Mouse (Mus musculus) forebrain, postnatal 0 days (tissue): ENCODE results near the gene E030030I06Rik. TPM values are rescaled to one million over a fixed set of nuclear protein-coding genes. Genes with fewer than 3 reads are reported as not detected.
"Not testable (repeated sequence)": the region's sequence is repeated elsewhere in the genome, so short reads cannot be mapped to it uniquely, and the experiment has no call there.

ENCODE experiments used
- ATAC-seq: fragments of 200-750 bp; cut with Nextera tagmentation; 2 replicates; pipeline ENCODE4 v1.8.0; 2017; ENCODE audit warnings: mild to moderate bottlenecking, moderate library complexity
- DNase-seq: peaks from one replicate; pipeline ENCODE4 v3.0.0-alpha.2; 2015
- H3K27ac ChIP-seq: fragments of 300-500 bp; sonication (generic); 2 replicates; pipeline ENCODE4 v1.5.1; 2014; ENCODE audit warnings: low read depth, mild to moderate bottlenecking, antibody characterized with exemption, low read length, moderate library complexity, mixed read lengths
- H3K27me3 ChIP-seq: fragments of 300-500 bp; sonication (generic); 2 replicates; pipeline ENCODE4 v1.6.1; 2014; ENCODE audit warnings: mild to moderate bottlenecking, low read length, mixed read lengths; ENCODE audit not compliant: insufficient read depth
- H3K36me3 ChIP-seq: fragments of 300-500 bp; sonication (generic); 2 replicates; pipeline ENCODE4 v1.6.1; 2014; ENCODE audit warnings: mild to moderate bottlenecking, moderate library complexity; ENCODE audit not compliant: insufficient read depth
- H3K4me1 ChIP-seq: fragments of 300-500 bp; sonication (generic); 2 replicates; pipeline ENCODE4 v1.6.1; 2014; ENCODE audit warnings: antibody characterized with exemption; ENCODE audit not compliant: insufficient read depth
- H3K4me2 ChIP-seq: fragments of 300-500 bp; sonication (generic); 2 replicates; pipeline ENCODE4 v1.6.1; 2014; ENCODE audit warnings: low read depth, mild to moderate bottlenecking, moderate library complexity
- H3K4me3 ChIP-seq: fragments of 300-500 bp; sonication (generic); 2 replicates; pipeline ENCODE4 v1.5.1; 2014; ENCODE audit warnings: low read depth, low read length, mixed read lengths
- H3K9ac ChIP-seq: fragments of 300-500 bp; sonication (generic); 2 replicates; pipeline ENCODE4 v1.6.1; 2014; ENCODE audit warnings: mild to moderate bottlenecking
- H3K9me3 ChIP-seq: fragments of 300-500 bp; sonication (generic); 2 replicates; pipeline ENCODE4 v1.6.1; 2016; ENCODE audit warnings: low read length
- CTCF ChIP-seq: sonication (generic); IDR thresholded peaks from 2 replicates; pipeline ENCODE4 v1.5.1; 2016; ENCODE audit warnings: antibody characterized with exemption, control low read depth, low read depth
- WGBS: fragments of 180-500 bp; shearing (Covaris S2); extraction: QIAGEN DNeasy Blood & Tissue Kit; methylation state at CpG from one replicate; pipeline ENCODE4 v1.1.7; 2014; 5-methylcytosine and 5-hydroxymethylcytosine counted together
- polyA plus RNA-seq: library from polyadenylated mRNA; unstranded; fragments of >200 nt; fragmentation: Nextera tagmentation; extraction: Ambion mirVana; gene quantifications from 2 replicates; pipeline ENCODE4 v1.2.1, GENCODE M21; 2015
- total RNA-seq: library from RNA; depleted of rRNA; stranded (reverse); fragments of >200 nt; gene quantifications from 2 replicates; pipeline ENCODE4 v1.2.3, GENCODE M21; 2014

Gene E030030I06Rik
- total and polyA plus RNA-seq, 2 experiments from 2014 or later: 1.7 TPM; not detected in 1

GRCm38 (mm10) chr10:22149691-22150465 lies 808 bp upstream of the E030030I06Rik start:
- H3K4me3 ChIP-seq: no peak overlapping the region
- no peaks in the 10 kb centered on the region for H3K9me3 ChIP-seq
- ATAC-seq: no peak

GRCm38 (mm10) chr10:22148441-22149072 lies 513 bp downstream of the E030030I06Rik start:
- ATAC-seq (peak; percentile 53), DNase-seq (peak; percentile 22)
- Histone ChIP-seq H3K27me3 (peaks cover 9% of the 10 kb centered on the region), H3K36me3 (no peaks in the 10 kb centered on the region), H3K4me3 (peak overlapping the region; percentile 40), H3K4me2 (peak overlapping the region; percentile 68), H3K9ac (peak overlapping the region; percentile 28; the same call in 1 of the 2 replicates), H3K4me1 (0 out of 2 replicates have a peak, but pooled peaks cover 7% of the 10 kb centered on the region), H3K9me3 (no peaks in the 10 kb centered on the region), H3K27ac (no peak overlapping the region)
- TF ChIP-seq CTCF: peak; percentile 35
- 2% methylated on average over 48 of the region's 50 CpGs for WGBS

More at GRCm38 (mm10) chr10:22149691-22150465, 808 bp upstream of the E030030I06Rik start:
- peak; percentile 16 for DNase-seq
- peaks cover 10% of the 10 kb centered on the region for H3K27me3 ChIP-seq
- under 1% methylated on average over 45 of the region's 50 CpGs for WGBS
- TF ChIP-seq CTCF: no peak
- 0 out of 2 replicates have a peak, but pooled peaks cover 7% of the 10 kb centered on the region for H3K4me1 ChIP-seq
- H3K36me3 ChIP-seq: no peaks in the 10 kb centered on the region
- no peak overlapping the region for H3K27ac ChIP-seq
- H3K9ac ChIP-seq: no peak overlapping the region
- peak overlapping the region; percentile 68 for H3K4me2 ChIP-seq

- DNase-seq (no peak), ATAC-seq (no peak)
- 86% methylated on average over 5 of the region's 5 CpGs for WGBS
- no peak overlapping the region for H3K4me3 ChIP-seq
- no peaks in the 10 kb centered on the region for H3K27me3 ChIP-seq
- no peaks in the 10 kb centered on the region for H3K36me3 ChIP-seq
- no peaks in the 10 kb centered on the region for H3K4me1 ChIP-seq
- no peak overlapping the region for H3K27ac ChIP-seq
- H3K9me3 ChIP-seq: no peaks in the 10 kb centered on the region
- H3K4me2 ChIP-seq: no peak overlapping the region
- no peak overlapping the region for H3K9ac ChIP-seq
- TF ChIP-seq CTCF: no peak
Measured at GRCm38 (mm10) chr10:22142926-22143325, 6.1 kb downstream of the E030030I06Rik start.

GRCm38 (mm10) chr10:22142194-22142593 lies 6.9 kb downstream of the E030030I06Rik start:
- H3K9me3 ChIP-seq, H3K4me3 ChIP-seq, H3K9ac ChIP-seq, H3K36me3 ChIP-seq, H3K27ac ChIP-seq, H3K4me1 ChIP-seq, H3K4me2 ChIP-seq, H3K27me3 ChIP-seq, ATAC-seq: not testable (repeated sequence)
- WGBS: 89% methylated on average over 1 of the region's 1 CpGs
- peak; percentile 35 for DNase-seq

- Histone ChIP-seq H3K4me1 (no peaks in the 10 kb centered on the region), H3K27me3 (no peaks in the 10 kb centered on the region), H3K27ac (no peak overlapping the region), H3K9me3 (no peaks in the 10 kb centered on the region), H3K4me3 (peak overlapping the region; percentile 35), H3K4me2 (peak overlapping the region; percentile 68), H3K36me3 (no peaks in the 10 kb centered on the region), H3K9ac (peak overlapping the region; percentile 48)
- peak; percentile 74 for TF ChIP-seq CTCF
- peak; percentile 82 for ATAC-seq
- peak; percentile 75 for DNase-seq
- WGBS: 2% methylated on average over 19 of the region's 19 CpGs
Measured at GRCm38 (mm10) chr10:22140665-22141280, 8.3 kb downstream of the E030030I06Rik start.

GRCm38 (mm10) chr10:22074531-22074930 lies 74.5 kb downstream of the E030030I06Rik start:
- 93% methylated on average over 2 of the region's 2 CpGs for WGBS
- Histone ChIP-seq H3K27ac (no peak overlapping the region), H3K27me3 (no peaks in the 10 kb centered on the region), H3K9ac (no peak overlapping the region), H3K4me2 (no peak overlapping the region), H3K9me3 (no peaks in the 10 kb centered on the region), H3K4me1 (no peaks in the 10 kb centered on the region), H3K4me3 (no peak overlapping the region), H3K36me3 (no peaks in the 10 kb centered on the region)
- DNase-seq: no peak
- ATAC-seq: no peak
- TF ChIP-seq CTCF: no peak

- DNase-seq (no peak), ATAC-seq (no peak)
- Histone ChIP-seq H3K4me1 (no peaks in the 10 kb centered on the region), H3K4me3 (no peak overlapping the region), H3K36me3 (no peaks in the 10 kb centered on the region), H3K27ac (no peak overlapping the region), H3K4me2 (no peak overlapping the region), H3K27me3 (no peaks in the 10 kb centered on the region), H3K9ac (no peak overlapping the region), H3K9me3 (no peaks in the 10 kb centered on the region)
- 77% methylated on average over 2 of the region's 2 CpGs for WGBS
- no peak for TF ChIP-seq CTCF
Measured at GRCm38 (mm10) chr10:22072739-22073138, 76.3 kb downstream of the E030030I06Rik start.
